Mouse (Mus musculus) cortical plate, adult 2 months (tissue): Measurements from ENCODE around the gene Laptm4a. TPM values are rescaled to one million over a fixed set of nuclear protein-coding genes. Genes with fewer than 3 reads are reported as not detected.
A peak's percentile ranks its signal among the peaks of the same experiment; 100 is the strongest.

ENCODE experiments used
- H3K27ac ChIP-seq: fragments of 200-500 bp; 2 replicates; pipeline ENCODE4 v1.5.1; 2012; ENCODE audit warnings: low read length, control low read depth, inconsistent platforms; ENCODE audit not compliant: insufficient read depth
- H3K4me1 ChIP-seq: fragments of 200-500 bp; 2 replicates; pipeline ENCODE4 v1.6.1; 2011; ENCODE audit warnings: low read length; ENCODE audit not compliant: control insufficient read depth, insufficient read depth
- H3K4me3 ChIP-seq: fragments of 200-500 bp; 2 replicates; pipeline ENCODE4 v1.5.1; 2011; ENCODE audit warnings: mild to moderate bottlenecking, low read length, control low read depth; ENCODE audit not compliant: insufficient read depth
- CTCF ChIP-seq: fragments of 200-500 bp; IDR thresholded peaks from 2 replicates; pipeline ENCODE4 v1.5.1; 2011; ENCODE audit warnings: mild to moderate bottlenecking, control low read depth, low read length; ENCODE audit not compliant: insufficient read depth; ENCODE audit errors: extremely low read depth
- POLR2A ChIP-seq: fragments of 200-500 bp; IDR thresholded peaks from 2 replicates; pipeline ENCODE4 v1.6.1; 2011; ENCODE audit warnings: mild to moderate bottlenecking, low read length, control low read depth; ENCODE audit not compliant: insufficient read depth; ENCODE audit errors: extremely low read depth
- polyA plus RNA-seq: library from polyadenylated mRNA; depleted of rRNA; stranded (reverse); fragments of >200 nt; gene quantifications from 2 replicates; pipeline ENCODE4 v1.2.3, GENCODE M21; 2012; rRNA removed

Gene Laptm4a
- polyA plus RNA-seq, 1 experiment: 242 TPM

DNA sequence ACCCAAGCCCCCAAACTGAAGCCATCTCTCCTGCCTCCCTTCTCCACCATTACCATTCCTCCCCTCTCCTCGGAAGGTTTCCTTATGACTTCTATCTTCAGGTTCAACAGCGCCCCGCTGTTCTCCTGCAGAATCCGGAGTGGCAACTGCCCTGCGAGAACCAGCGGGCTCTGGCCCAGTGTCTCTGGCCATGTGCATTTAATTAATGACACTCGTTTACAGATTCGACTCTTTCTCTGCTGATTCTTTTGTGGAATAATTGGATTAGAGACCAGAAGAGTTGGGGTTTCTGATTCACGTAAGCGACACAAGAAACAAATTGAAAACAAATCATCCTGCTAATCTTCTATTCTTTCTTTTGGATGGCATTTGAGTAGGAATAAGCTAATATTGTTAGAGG lies 31.7 kb downstream of the Laptm4a start:
- no peak overlapping the region for H3K27ac ChIP-seq
- no peaks in the 10 kb centered on the region for H3K4me1 ChIP-seq
- H3K4me3 ChIP-seq: no peak overlapping the region
- TF ChIP-seq CTCF (no peak), POLR2A (no peak)

DNA sequence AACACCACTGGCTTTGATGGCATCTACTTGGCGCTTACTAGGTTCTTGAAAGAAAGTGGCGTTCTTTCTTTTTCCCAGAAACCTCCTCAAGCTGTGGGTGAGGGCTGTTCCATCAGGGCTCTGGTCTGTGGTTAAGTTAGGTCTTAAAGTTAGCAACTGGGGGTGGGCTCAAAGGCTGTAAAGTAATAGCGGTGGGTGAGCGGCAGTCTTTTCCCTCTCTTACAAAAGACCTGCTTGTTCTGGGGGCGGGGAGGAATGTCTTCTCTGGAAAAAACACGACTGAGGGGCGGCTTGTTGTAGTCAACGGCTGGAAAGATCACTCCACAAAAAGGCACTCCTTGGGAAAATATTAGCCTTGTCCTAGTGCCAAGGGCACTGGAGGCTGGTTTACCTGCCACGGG lies 32.7 kb downstream of the Laptm4a start:
- Histone ChIP-seq H3K4me3 (no peak overlapping the region), H3K27ac (no peak overlapping the region), H3K4me1 (no peaks in the 10 kb centered on the region)
- no peak for TF ChIP-seq CTCF
- no peak for TF ChIP-seq POLR2A

DNA sequence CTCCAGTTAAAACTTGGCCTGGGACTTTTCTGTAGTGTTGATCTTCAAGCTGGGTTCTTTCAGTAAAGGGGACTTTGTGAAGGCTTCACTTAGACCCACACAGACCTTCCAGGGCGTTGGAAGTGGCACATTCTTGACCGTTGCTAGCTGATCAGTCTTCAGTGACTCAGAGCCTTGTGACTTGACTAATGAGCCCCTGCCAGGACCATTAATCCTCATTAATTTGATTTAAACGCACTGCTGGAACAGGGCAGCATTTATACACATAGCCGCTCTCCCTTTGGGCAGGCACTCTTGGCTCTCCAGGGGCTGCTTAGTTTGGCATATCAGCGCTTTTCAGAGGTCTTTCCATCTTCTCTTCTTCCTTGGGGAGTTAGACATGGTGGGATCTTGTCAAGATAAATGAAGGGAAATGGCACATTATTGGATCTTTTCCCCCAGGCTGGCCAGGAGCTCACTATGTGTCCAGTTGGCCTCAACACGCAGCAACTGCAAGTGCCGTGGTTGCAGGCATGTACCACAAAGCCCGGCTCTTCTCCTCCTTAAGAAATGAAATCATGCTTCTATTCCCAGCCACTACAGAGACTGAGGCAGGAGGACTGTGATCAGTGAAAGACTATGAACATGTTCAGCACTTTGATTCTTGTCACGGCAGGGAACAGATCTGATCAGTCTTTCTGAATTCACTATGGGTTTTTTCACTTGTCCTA lies 40.3 kb downstream of the Laptm4a start:
- Histone ChIP-seq H3K4me3 (no peak overlapping the region), H3K27ac (no peak overlapping the region), H3K4me1 (no peaks in the 10 kb centered on the region)
- no peak for TF ChIP-seq CTCF
- no peak for TF ChIP-seq POLR2A

DNA sequence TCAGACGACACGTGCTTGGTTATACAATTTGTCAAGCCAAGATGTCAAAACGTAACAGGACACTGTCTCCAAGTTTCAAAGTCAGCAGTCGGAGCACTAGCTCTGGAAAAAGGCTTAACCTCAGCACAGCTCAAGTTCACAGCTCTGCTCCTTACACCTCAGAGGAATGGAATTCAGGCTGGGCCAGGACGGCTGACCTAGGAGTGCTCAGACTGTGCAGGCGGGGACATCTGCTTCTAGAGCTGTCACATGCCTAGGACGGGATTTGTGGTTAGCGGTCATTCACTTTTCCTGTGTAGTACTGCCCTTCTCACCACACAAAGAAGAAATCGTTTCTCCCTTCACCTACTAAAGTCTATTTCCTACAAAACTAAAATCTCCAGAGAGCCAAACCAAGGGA lies 48.4 kb downstream of the Laptm4a start:
- H3K27ac ChIP-seq: no peak overlapping the region
- H3K4me1 ChIP-seq: peaks cover 3% of the 10 kb centered on the region
- TF ChIP-seq CTCF (no peak), POLR2A (no peak)
- no peak overlapping the region for H3K4me3 ChIP-seq

DNA sequence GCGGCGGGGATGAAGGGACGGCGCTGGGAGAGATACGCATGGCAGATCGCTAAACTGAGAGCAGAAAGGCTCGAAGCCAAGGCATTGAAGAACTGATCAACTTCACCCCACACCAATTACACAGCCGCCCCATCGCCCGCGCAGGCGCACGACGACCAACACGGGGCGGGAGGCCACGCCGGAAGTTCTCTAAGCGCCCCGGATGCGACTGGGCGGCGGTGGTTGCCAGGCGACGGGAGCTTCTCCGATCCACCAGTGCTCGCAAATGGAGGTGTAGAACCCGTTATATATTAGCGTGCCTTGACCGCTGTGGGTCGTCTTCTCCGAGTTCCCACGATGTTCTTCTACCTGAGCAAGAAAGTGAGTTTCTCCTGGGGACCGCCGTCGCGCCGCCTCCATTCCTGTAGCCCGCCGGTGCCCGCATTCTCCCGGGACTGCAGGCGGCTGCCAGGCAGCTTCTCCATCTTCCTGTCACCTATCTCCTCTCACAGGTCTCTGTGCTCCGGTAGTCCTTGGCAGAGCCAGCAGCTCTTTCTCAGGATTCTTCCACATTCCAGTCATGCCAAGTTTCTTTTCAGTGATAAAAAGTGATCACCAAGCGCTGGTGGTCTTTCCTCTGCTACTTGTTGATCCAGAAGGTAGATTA lies 52.5 kb downstream of the Laptm4a start, which contains the start of gene Wdr35:
Gene Wdr35, plus strand, starts transcription at position 73 of the 646 bp plus-strand sequence.
- no peak within 1 kb of the TSS for H3K27ac ChIP-seq

GRCm38 (mm10) chr12:8975076-8975475 lies 53.6 kb downstream of the Laptm4a start:
- TF ChIP-seq POLR2A (no peak), CTCF (no peak)
- no peak overlapping the region for H3K27ac ChIP-seq
- H3K4me3 ChIP-seq: no peak overlapping the region; the same call in 1 of the 2 replicates
- H3K4me1 ChIP-seq: peaks cover 7% of the 10 kb centered on the region

More for the DNA sequence above, 52.5 kb downstream of the Laptm4a start, which contains the start of gene Wdr35:
- H3K4me3 ChIP-seq: peak within 1 kb of the TSS; percentile 59
- H3K4me1 ChIP-seq: peaks cover 7% of the 10 kb centered on the region
- TF ChIP-seq CTCF (no peak), POLR2A (peak; percentile 85)

Other genes with a start within 250 kb of the Laptm4a start
- gene Pum2, start 247.5 kb upstream of the Laptm4a start, polyA plus RNA-seq: 79.5 and 81.9 TPM in 2 replicates
- 1.7 and 2.0 TPM in 2 replicates for gene Sdc1, start 150.3 kb upstream of the Laptm4a start, polyA plus RNA-seq
- gene Matn3, start 26.3 kb downstream of the Laptm4a start, polyA plus RNA-seq: 0.04 and 0.08 TPM in 2 replicates
- 20.3 and 20.8 TPM in 2 replicates for gene Wdr35, start 52.2 kb downstream of the Laptm4a start, polyA plus RNA-seq
- gene Ttc32, start 108.3 kb downstream of the Laptm4a start, polyA plus RNA-seq: 4.1 and 4.3 TPM in 2 replicates